Mouse (Mus musculus): Measurements from ENCODE around the gene Fgl2.

- TF ChIP-seq CTCF (IDR thresholded peaks at IDR 0.05; ENCODE audit: borderline replicate concordance, insufficient read depth, low read depth, low read length) (no peak), POLR2A (IDR thresholded peaks at IDR 0.05; ENCODE audit: borderline replicate concordance, insufficient read depth, low read length) (no peak)
These were observed 12.5 kb downstream of the Fgl2 start for GRCm38 (mm10) chr5:21384976-21385375.

Data from cerebellum, adult 2 months (tissue).